Mouse (Mus musculus) lung, postnatal 0 days (tissue): ENCODE results near the gene Msi2. TPM values are rescaled to one million over a fixed set of nuclear protein-coding genes. Genes with fewer than 3 reads are reported as not detected.
A peak's percentile ranks its signal among the peaks of the same experiment; 100 is the strongest.

Source experiments
- ATAC-seq: fragments of 200-750 bp; cut with Nextera tagmentation; 2 replicates; pipeline ENCODE4 v1.8.0; 2017; ENCODE audit warnings: moderate library complexity
- DNase-seq: peaks from one replicate; pipeline ENCODE4 v3.0.0-alpha.2; 2016; ENCODE audit warnings: low spot score
- H3K27ac ChIP-seq: fragments of 300-500 bp; sonication (generic); 2 replicates; pipeline ENCODE4 v1.5.1; 2014; ENCODE audit warnings: antibody characterized with exemption, mild to moderate bottlenecking, low read length, mixed read lengths
- H3K27me3 ChIP-seq: fragments of 300-500 bp; sonication (generic); replicated peaks from 2 replicates; pipeline ENCODE4 v1.6.1; 2014; ENCODE audit warnings: low read length, mixed read lengths; ENCODE audit not compliant: insufficient read depth
- H3K36me3 ChIP-seq: fragments of 300-500 bp; sonication (generic); 2 replicates; pipeline ENCODE4 v1.6.1; 2014; ENCODE audit warnings: low read length, mixed read lengths; ENCODE audit not compliant: insufficient read depth
- H3K4me1 ChIP-seq: fragments of 300-500 bp; sonication (generic); 2 replicates; pipeline ENCODE4 v1.6.1; 2014; ENCODE audit warnings: antibody characterized with exemption, low read depth, low read length, mixed read lengths; ENCODE audit not compliant: insufficient read depth
- H3K4me2 ChIP-seq: fragments of 300-500 bp; sonication (generic); replicated peaks from 2 replicates; pipeline ENCODE4 v1.6.1; 2014; ENCODE audit warnings: low read depth, mild to moderate bottlenecking, low read length, moderate library complexity, mixed read lengths
- H3K4me3 ChIP-seq: fragments of 300-500 bp; sonication (generic); 2 replicates; pipeline ENCODE4 v1.5.1; 2014; ENCODE audit warnings: low read depth, low read length
- H3K9ac ChIP-seq: fragments of 300-500 bp; sonication (generic); replicated peaks from 2 replicates; pipeline ENCODE4 v1.6.1; 2014; ENCODE audit warnings: low read depth, mild to moderate bottlenecking
- H3K9me3 ChIP-seq: fragments of 300-500 bp; sonication (generic); 2 replicates; pipeline ENCODE4 v1.6.1; 2016; ENCODE audit warnings: low read length, mixed read lengths
- CTCF ChIP-seq: IDR thresholded peaks from 2 replicates; pipeline ENCODE4 v1.5.1; 2016; ENCODE audit warnings: antibody characterized with exemption, mild to moderate bottlenecking
- EP300 ChIP-seq: IDR thresholded peaks from 2 replicates; pipeline ENCODE4 v1.6.1; 2016; ENCODE audit warnings: antibody characterized with exemption, mild to moderate bottlenecking, control low read depth
- WGBS: fragments of 180-500 bp; shearing (Covaris S2); extraction: QIAGEN DNeasy Blood & Tissue Kit; methylation state at CpG from one replicate; pipeline ENCODE4 v1.1.7; 2014; 5-methylcytosine and 5-hydroxymethylcytosine counted together
- polyA plus RNA-seq: library from polyadenylated mRNA; unstranded; fragments of >200 nt; fragmentation: Nextera tagmentation; extraction: Ambion mirVana; gene quantifications from 2 replicates; pipeline ENCODE4 v1.2.1, GENCODE M21; 2015

The Msi2 gene
- polyA plus RNA-seq, 1 experiment from 2014 or later = 12.6 TPM

GRCm38 (mm10) chr11:88621789-88622188 lies 96.5 kb downstream of the Msi2 start:
- H3K9ac ChIP-seq = no peak overlapping the region
- no peak overlapping the region for H3K4me3 ChIP-seq
- TF ChIP-seq CTCF (no peak), EP300 (no peak)
- DNase-seq = no peak
- H3K4me1 ChIP-seq = peaks cover 32% of the 10 kb centered on the region
- no peak overlapping the region for H3K4me2 ChIP-seq
- H3K36me3 ChIP-seq = no peaks in the 10 kb centered on the region
- 62% methylated on average over 4 of the region's 4 CpGs for WGBS
- H3K9me3 ChIP-seq = no peaks in the 10 kb centered on the region
- no peaks in the 10 kb centered on the region for H3K27me3 ChIP-seq
- ATAC-seq = no peak
- H3K27ac ChIP-seq = no peak overlapping the region

- Histone ChIP-seq H3K4me3 (no peak overlapping the region), H3K4me2 (peak overlapping the region; percentile 3; the same call in 1 of the 2 replicates), H3K36me3 (no peaks in the 10 kb centered on the region), H3K27me3 (no peaks in the 10 kb centered on the region), H3K4me1 (peaks cover 28% of the 10 kb centered on the region), H3K27ac (peak overlapping the region; percentile 81), H3K9ac (no peak overlapping the region), H3K9me3 (no peaks in the 10 kb centered on the region)
- ATAC-seq = peak; percentile 59
- peak; percentile 77 for DNase-seq
- WGBS = 11% methylated on average over 15 of the region's 15 CpGs
- TF ChIP-seq CTCF (peak; percentile 24; the same call in 1 of the 2 replicates), EP300 (peak; percentile 10; the same call in 1 of the 2 replicates)
Observed at GRCm38 (mm10) chr11:88620158-88620973, 97.9 kb downstream of the Msi2 start.

DNA sequence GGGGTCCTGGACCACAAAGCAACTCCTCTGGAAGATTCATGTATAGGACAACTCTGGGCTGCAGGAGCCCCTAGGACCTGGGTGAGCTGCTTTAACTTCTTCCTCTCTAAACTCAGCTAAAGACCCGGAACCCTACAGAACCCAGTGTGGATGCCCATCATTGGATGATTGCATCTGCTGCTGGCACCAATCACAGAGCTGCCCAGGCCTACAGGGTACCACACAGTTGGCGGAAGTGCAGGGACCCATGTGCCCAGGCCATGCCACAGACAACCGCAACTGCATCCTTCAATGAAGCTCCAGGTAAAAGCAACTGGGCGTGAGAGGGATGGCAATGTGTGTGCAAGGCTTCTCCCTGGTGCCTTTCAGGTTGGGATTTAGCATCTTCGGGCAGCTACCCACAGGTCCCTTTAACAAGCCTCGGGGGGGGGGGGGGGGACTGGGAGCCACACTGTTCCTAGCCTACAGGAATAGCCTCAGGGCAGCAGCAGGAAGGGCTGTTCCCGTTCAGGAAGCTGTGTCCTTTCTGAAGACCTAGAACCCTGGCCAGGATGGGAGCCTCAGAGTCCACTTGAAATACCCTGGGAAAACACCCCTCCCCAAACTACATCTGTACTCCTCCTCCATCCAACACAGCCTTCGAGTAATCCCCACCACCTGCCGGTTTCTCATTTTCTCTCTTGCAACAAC lies 98.7 kb downstream of the Msi2 start:
- H3K27ac ChIP-seq = peak overlapping the region; percentile 81
- no peak overlapping the region for H3K9ac ChIP-seq
- TF ChIP-seq CTCF (no peak), EP300 (no peak)
- no peaks in the 10 kb centered on the region for H3K36me3 ChIP-seq
- H3K4me2 ChIP-seq = peak overlapping the region; percentile 3; the same call in 1 of the 2 replicates
- DNase-seq (no peak), ATAC-seq (peak; percentile 37; the same call in 1 of the 2 replicates)
- WGBS = 44% methylated on average over 9 of the region's 9 CpGs
- H3K4me3 ChIP-seq = no peak overlapping the region
- no peaks in the 10 kb centered on the region for H3K27me3 ChIP-seq
- H3K4me1 ChIP-seq = peaks cover 28% of the 10 kb centered on the region
- no peaks in the 10 kb centered on the region for H3K9me3 ChIP-seq

DNA sequence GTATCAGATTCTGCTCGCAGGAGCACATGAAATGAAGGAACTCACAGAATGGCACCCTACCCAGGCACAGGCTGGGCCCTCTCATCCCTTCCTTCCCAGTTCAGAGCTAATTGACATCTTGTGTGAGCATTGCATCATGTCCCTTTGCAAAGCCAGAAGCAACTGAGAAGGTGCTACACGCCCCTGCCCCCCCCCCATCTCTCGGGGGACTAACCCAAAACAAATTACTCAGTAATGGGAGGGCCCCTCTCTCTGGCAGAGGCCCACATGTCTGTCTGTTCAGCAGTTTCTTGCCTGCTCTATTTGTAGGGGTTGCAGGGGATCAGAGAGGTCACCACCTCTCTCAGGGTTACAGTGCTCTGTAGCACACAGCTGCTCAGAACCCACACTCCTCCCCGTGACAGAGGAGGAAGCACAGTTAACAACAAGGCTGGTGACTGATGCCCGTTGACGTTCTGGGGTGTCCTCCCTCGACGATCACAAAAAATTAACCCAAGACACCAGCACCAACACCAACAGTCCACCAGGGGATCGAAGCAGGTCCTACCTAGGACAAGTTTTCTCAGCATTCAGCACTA lies 99.5 kb downstream of the Msi2 start:
- ATAC-seq = peak; percentile 26
- Histone ChIP-seq H3K27ac (no peak overlapping the region), H3K9ac (no peak overlapping the region), H3K36me3 (no peaks in the 10 kb centered on the region), H3K27me3 (no peaks in the 10 kb centered on the region), H3K4me1 (peaks cover 36% of the 10 kb centered on the region), H3K9me3 (no peaks in the 10 kb centered on the region), H3K4me2 (no peak overlapping the region), H3K4me3 (no peak overlapping the region)
- WGBS = 38% methylated on average over 9 of the region's 9 CpGs
- TF ChIP-seq EP300 (no peak), CTCF (peak; percentile 46)
- DNase-seq = peak; percentile 67

- WGBS = 30% methylated on average over 16 of the region's 16 CpGs
- no peak for ATAC-seq
- Histone ChIP-seq H3K4me1 (peaks cover 31% of the 10 kb centered on the region), H3K36me3 (no peaks in the 10 kb centered on the region), H3K4me2 (0 out of 2 replicates have a peak overlapping the region, but pooled peaks have one; percentile 18), H3K27ac (peak overlapping the region; percentile 47; the same call in 1 of the 2 replicates), H3K9me3 (no peaks in the 10 kb centered on the region), H3K9ac (no peak overlapping the region), H3K4me3 (no peak overlapping the region), H3K27me3 (no peaks in the 10 kb centered on the region)
- TF ChIP-seq CTCF (no peak), EP300 (no peak)
- DNase-seq = peak; percentile 47
Observed at GRCm38 (mm10) chr11:88618005-88618501, 100.3 kb downstream of the Msi2 start.

GRCm38 (mm10) chr11:88617380-88617779 lies 100.9 kb downstream of the Msi2 start:
- Histone ChIP-seq H3K4me1 (peaks cover 37% of the 10 kb centered on the region), H3K9ac (no peak overlapping the region)

More at GRCm38 (mm10) chr11:88617380-88617779, 100.9 kb downstream of the Msi2 start:
- Histone ChIP-seq H3K4me3 (no peak overlapping the region), H3K9me3 (no peaks in the 10 kb centered on the region), H3K36me3 (no peaks in the 10 kb centered on the region), H3K27me3 (no peaks in the 10 kb centered on the region), H3K4me2 (no peak overlapping the region), H3K27ac (no peak overlapping the region)
- WGBS = 88% methylated on average over 11 of the region's 11 CpGs
- TF ChIP-seq EP300 (no peak), CTCF (no peak)
- DNase-seq = no peak
- ATAC-seq = no peak
